Mouse (Mus musculus): ENCODE results near the gene Pdia4.
A peak's percentile ranks its signal among the peaks of the same experiment; 100 is the strongest.
"Not testable (repeated sequence)": the region's sequence is repeated elsewhere in the genome, so short reads cannot be mapped to it uniquely, and the experiment has no call there.

Gene Pdia4

DNA sequence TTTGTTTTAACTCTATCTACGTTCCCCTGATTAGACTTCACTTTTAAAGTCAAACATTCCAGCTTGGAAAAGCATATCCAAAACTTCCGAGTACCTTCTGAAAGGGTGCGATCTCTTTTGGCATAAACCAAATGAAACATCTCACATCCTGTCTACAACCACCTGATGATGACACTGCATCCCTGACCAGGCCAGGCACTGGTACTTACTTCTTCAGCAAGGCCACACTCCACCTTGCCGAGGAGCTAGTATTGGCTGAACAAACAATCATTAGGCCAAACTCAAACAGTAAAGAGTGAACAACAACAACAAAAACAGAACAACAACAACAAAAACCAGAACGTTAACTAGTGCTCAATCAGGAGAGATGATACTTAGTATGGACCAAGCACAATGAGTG lies 1.9 kb downstream of the Pdia4 start:
- no peak for DNase-seq (ENCODE audit: low spot score)

- DNase-seq (ENCODE audit: low spot score) = no peak
Observed at GRCm38 (mm10) chr6:47810181-47810580, 3.0 kb downstream of the Pdia4 start.

DNA sequence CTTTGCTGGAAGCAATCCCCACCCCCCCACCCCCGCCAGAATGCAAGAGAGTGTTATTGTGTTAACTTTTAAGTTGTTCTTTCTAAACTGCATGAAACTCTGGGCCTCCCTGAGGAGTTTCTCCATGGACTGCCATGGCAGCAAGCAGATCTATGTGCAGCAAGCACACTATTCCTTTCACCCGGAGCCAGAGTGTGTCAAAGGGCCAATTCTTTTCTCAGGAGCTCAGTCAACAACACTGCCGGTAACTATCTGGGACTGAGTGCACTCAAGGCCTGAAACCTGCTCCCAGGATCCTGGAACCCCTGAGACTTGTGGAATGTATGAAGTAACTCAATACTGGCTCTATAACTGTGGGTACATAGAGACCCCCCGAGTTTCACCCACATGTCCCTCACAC lies 4.2 kb downstream of the Pdia4 start:
- no peak for DNase-seq (ENCODE audit: low spot score)

- DNase-seq (ENCODE audit: low spot score) = no peak
Observed at GRCm38 (mm10) chr6:47808545-47808944, 4.7 kb downstream of the Pdia4 start.

DNA sequence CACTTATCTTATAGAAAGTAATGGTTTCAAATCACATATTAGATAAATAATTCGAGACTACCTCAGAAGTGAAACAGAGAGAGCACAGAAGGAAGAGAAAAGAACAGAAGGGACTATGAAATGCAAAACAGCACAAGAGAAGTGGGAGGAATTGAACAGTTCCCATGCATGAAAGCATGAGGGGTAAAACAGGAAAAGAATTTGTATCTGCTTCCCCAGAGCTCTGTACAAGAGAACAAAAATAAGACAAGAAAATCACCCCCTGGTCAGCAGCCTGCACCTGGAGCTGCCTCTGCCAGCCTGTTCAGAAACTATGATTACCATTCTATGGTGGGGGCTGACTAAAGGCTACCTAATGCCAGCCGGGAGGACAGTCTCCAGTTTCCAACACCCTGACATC lies 5.8 kb downstream of the Pdia4 start:
- DNase-seq (ENCODE audit: low spot score) = no peak

DNA sequence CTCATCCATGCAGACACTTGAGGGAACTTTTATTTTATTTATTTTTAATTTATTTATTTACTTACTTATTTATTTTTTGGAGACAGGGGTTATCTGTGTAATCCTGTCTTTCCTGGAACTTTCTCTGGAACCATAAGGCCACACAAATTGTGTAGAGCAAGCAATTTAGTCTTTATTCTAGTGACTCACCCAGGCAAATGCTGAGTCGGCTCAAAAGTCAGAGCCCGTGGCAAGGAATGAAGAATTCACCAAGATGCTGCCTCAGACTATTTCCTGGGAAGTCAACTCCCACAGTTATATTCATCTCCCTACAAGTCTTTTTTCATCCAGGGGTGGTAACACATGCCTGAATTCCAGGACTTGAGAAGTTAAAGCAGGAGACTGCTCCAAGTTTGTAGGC lies 7.7 kb downstream of the Pdia4 start:
- no peak for DNase-seq (ENCODE audit: low spot score)

DNA sequence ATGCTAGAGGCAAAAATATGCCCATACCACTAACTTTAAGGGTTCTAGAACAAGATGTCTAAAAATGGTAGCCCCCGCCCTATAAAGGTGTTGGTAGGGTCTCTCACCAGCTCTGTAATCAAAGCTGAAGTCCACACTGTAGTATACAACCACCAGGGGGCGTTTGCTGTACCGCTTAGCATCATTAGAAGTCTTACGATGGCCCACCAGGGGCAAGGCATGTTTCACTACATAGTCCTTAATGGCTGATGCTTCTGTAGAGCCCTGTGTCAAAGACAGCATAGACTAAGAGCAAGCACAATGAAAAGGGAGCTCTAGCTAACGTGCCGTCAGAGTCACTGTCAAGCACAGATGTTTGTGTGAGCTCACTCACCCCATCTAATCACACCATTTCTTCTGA lies 14.2 kb downstream of the Pdia4 start:
- no peak for DNase-seq (ENCODE audit: low spot score)

GRCm38 (mm10) chr6:47794106-47794830 lies 19.0 kb downstream of the Pdia4 start:
- no peak for DNase-seq (ENCODE audit: low spot score)

GRCm38 (mm10) chr6:47793284-47793683 lies 19.9 kb downstream of the Pdia4 start:
- DNase-seq (ENCODE audit: low spot score) = no peak

GRCm38 (mm10) chr6:47792533-47792932 lies 20.7 kb downstream of the Pdia4 start:
- no peak for DNase-seq (ENCODE audit: low spot score)

DNA sequence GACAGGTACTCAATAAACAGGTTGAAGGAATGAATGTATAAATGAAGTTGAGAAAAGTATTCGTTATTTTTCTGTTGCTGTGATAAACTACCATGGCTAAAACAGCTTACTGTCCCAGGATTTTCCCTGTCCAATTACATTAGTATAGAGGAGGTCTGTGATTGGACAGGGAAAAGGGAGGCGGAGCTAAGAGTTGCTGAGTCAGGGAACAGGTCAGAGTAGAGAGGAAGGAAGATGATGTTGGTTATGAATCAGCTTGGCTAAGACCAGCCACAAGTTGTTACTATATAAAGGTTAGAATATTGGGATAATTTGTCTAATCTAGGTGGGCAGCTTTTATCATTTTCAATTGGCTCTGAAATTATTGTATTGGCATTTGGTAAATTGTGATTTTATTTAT lies 22.5 kb downstream of the Pdia4 start:
- no peak for DNase-seq (ENCODE audit: low spot score)

- DNase-seq (ENCODE audit: low spot score) = no peak
Observed at GRCm38 (mm10) chr6:47788821-47789220, 24.4 kb downstream of the Pdia4 start.

GRCm38 (mm10) chr6:47787941-47788736 lies 25.1 kb downstream of the Pdia4 start:
- DNase-seq (ENCODE audit: low spot score) = peak; percentile 90

DNA sequence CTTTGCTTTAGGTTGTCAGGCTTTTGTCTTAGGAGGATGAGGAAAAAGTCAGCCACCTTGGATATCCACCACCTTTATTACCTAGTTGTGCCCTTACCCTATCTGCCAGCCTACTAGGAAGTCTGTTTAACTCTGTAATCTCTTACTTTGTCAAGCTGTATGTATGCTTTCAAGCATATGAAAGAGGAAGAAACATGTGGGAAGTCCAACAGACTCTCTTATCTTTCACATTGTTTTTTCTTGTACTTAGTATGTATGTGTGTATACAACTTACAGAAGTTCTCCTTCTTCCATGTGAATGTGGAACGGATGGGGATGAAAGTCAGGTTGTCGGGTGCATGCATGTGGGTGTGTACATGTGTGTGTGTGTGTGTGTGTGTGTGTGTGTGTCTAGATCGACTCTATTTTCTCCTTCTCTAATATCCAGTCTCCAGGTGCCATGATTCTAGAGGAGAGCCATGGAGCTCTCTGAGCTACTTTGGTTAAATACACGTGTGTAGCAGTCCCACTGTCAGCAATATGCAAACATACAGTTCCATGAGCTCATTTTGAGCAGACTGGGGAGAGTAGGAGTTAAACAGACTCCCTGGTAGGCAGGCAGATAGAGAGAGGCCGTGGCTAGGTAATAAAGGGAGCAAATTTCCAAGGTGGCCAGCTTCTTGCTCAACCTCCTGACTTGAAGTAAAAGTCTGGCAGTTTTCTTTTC lies 28.4 kb downstream of the Pdia4 start:
- DNase-seq (ENCODE audit: low spot score) = no peak

DNA sequence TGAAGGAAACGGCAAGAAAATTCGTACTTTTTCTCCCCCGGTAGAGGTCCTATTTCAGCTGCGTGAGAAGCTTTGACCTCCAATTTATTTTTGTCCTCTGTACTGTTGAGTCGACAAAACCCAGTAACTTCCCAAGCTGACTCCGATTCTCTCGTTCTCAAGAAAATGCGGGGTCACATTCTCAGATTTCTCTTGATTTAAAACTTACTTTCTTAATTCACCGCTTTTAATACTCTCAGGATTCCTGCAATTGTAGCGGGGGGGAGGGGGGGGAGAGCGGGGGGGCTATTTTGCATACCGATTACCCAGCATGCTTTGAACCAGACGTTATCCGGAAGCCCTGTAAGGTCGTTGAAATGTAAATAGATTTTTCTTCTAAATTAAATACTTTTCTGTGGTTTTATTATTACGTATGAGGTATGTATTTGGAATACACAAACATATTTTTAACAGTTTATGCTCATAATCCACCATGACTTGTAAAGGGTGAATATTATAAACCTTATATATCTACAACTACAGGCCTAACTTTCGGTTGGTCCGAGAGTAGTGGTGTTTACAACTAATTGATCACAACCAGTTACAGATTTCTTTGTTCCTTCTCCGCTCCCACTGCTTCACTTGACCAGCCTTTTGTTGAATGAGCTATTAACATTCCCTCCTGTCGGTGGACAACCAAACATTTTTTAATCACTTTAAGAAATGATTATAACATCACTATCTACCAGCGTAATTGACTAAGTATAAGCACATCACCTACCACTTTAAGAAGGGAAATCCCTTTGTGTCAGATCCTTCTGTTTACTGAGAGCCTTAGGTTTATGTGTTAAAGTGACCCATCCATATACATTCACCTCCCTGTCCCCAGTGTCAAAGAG lies 31.9 kb downstream of the Pdia4 start:
- peak; percentile 76 for DNase-seq (ENCODE audit: low spot score)

- DNase-seq (ENCODE audit: low spot score) = no peak
Observed at GRCm38 (mm10) chr6:47780576-47781013, 32.6 kb downstream of the Pdia4 start.

GRCm38 (mm10) chr6:47771760-47772159 lies 41.5 kb downstream of the Pdia4 start:
- DNase-seq (ENCODE audit: low spot score) = not testable (repeated sequence)

DNA sequence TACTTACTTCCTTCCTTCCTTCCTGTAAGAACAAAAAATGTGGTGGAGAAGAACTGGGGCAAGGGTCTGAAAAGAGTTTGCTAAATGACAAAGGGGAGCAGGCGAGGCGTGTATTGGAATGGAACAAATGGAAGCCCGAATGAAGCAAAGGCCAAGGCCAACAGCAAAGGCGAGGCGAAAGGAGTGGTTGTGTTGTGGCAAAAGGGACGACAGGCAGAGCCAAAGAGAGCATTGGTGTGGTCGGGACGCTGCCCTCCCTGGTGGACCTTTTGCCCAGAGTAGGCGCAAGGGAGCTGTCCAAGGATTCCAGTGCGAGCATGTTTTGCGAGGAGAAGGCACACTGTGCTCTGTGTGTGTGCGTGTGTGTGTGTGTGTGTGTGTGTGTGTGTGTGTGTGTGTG lies 42.1 kb downstream of the Pdia4 start:
- DNase-seq (ENCODE audit: low spot score) = not testable (repeated sequence)

- not testable (repeated sequence) for DNase-seq (ENCODE audit: low spot score)
Observed at GRCm38 (mm10) chr6:47769861-47770260, 43.4 kb downstream of the Pdia4 start.

- DNase-seq (ENCODE audit: low spot score) = not testable (repeated sequence)
Observed at GRCm38 (mm10) chr6:47768520-47768919, 44.7 kb downstream of the Pdia4 start.

- DNase-seq (ENCODE audit: low spot score) = not testable (repeated sequence)
Observed at GRCm38 (mm10) chr6:47767355-47767754, 45.9 kb downstream of the Pdia4 start.

DNA sequence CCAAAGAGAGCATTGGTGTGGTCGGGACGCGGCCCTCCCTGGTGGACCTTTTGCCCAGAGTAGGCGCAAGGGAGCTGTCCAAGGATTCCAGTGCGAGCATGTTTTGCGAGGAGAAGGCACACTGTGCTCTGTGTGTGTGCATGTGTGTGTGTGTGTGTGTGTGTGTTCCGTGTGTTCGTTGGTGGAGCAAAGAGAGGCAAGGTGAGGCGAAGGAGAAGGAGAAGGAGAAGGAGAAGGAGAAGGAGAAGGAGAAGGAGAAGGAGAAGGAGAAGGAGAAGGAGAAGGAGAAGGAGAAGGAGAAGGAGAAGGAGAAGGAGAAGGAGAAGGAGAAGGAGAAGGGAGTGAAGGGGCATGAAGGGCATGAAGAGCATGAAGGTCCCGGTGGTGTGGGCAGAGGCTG lies 50.5 kb downstream of the Pdia4 start:
- DNase-seq (ENCODE audit: low spot score) = not testable (repeated sequence)
